Mouse (Mus musculus) myocyte (in vitro differentiated cells): ENCODE measurements around the gene Narf.

ENCODE experiments used
- POLR2A ChIP-seq: IDR thresholded peaks from one replicate; pipeline ENCODE4 v1.6.1; 2011; ENCODE audit warnings: low read depth, mild to moderate bottlenecking, control low read depth, moderate library complexity; ENCODE audit not compliant: insufficient read length
- POLR2AphosphoS2 ChIP-seq: IDR thresholded peaks from one replicate; pipeline ENCODE4 v1.6.1; 2011; ENCODE audit warnings: low read depth, control low read depth; ENCODE audit not compliant: insufficient read length
- TCF12 ChIP-seq: IDR thresholded peaks from one replicate; pipeline ENCODE4 v1.6.1; 2011; ENCODE audit warnings: mild to moderate bottlenecking, control low read depth; ENCODE audit not compliant: poor library complexity, insufficient read depth, severe bottlenecking

DNA sequence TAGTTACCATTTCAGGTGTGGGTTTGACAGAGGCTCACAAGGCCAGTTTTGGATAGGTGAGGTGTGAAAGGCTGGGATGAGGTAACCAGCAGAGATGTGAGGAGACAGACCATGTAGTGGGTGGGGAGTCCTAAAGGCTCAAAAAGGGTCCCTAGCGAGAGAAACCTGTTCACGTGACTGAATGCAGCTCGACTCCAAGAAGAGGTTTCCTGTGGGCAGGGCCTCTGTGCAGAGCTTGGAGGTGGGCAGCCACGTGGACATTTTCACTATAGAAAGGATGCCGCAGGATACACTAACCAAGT lies 33.2 kb upstream of the Narf start:
- TF ChIP-seq TCF12 (no peak), POLR2AphosphoS2 (no peak), POLR2A (no peak)
